Mouse (Mus musculus) limb, embryonic 11.5 days (tissue): Measurements from ENCODE around the gene Lamtor3. TPM values are rescaled to one million over a fixed set of nuclear protein-coding genes. Genes with fewer than 3 reads are reported as not detected.

Experiments
- ATAC-seq: fragments of 200-750 bp; cut with Nextera tagmentation; 2 replicates; pipeline ENCODE4 v1.8.0; 2017; ENCODE audit warnings: low read depth; ENCODE audit not compliant: insufficient number of reproducible peaks, low FRiP score, low TSS enrichment
- DNase-seq: peaks from one replicate; pipeline ENCODE4 v3.0.0-alpha.2; 2015; ENCODE audit warnings: low spot score
- H3K27ac ChIP-seq: fragments of 300-500 bp; sonication (generic); replicated peaks from 2 replicates; pipeline ENCODE4 v1.5.1; 2014; ENCODE audit warnings: low read depth, mild to moderate bottlenecking, low read length
- H3K27me3 ChIP-seq: fragments of 300-500 bp; sonication (generic); 2 replicates; pipeline ENCODE4 v1.6.1; 2014; ENCODE audit warnings: mild to moderate bottlenecking, low read length, mixed read lengths; ENCODE audit not compliant: control insufficient read depth, insufficient read depth
- H3K36me3 ChIP-seq: fragments of 300-500 bp; sonication (generic); 2 replicates; pipeline ENCODE4 v1.6.1; 2014; ENCODE audit warnings: mild to moderate bottlenecking, low read length, moderate library complexity, mixed read lengths; ENCODE audit not compliant: control insufficient read depth, insufficient read depth
- H3K4me1 ChIP-seq: fragments of 300-500 bp; sonication (generic); 2 replicates; pipeline ENCODE4 v1.6.1; 2014; ENCODE audit warnings: low read length, mixed read lengths; ENCODE audit not compliant: control insufficient read depth, insufficient read depth
- H3K4me2 ChIP-seq: fragments of 300-500 bp; sonication (generic); 2 replicates; pipeline ENCODE4 v1.6.1; 2014; ENCODE audit warnings: low read depth, mild to moderate bottlenecking, moderate library complexity; ENCODE audit not compliant: severe bottlenecking
- H3K4me3 ChIP-seq: fragments of 300-500 bp; sonication (generic); 2 replicates; pipeline ENCODE4 v1.5.1; 2014; ENCODE audit warnings: low read depth, low read length
- H3K9ac ChIP-seq: fragments of 300-500 bp; sonication (generic); 2 replicates; pipeline ENCODE4 v1.6.1; 2014; ENCODE audit warnings: mild to moderate bottlenecking, low read length
- H3K9me3 ChIP-seq: fragments of 300-500 bp; sonication (generic); 2 replicates; pipeline ENCODE4 v1.6.1; 2016; ENCODE audit warnings: low read length; ENCODE audit not compliant: control insufficient read depth
- WGBS: fragments of 180-500 bp; shearing (Covaris S2); extraction: QIAGEN DNeasy Blood & Tissue Kit; methylation state at CpG from one replicate; pipeline ENCODE4 v1.1.7; 2014; 5-methylcytosine and 5-hydroxymethylcytosine counted together
- polyA plus RNA-seq: library from polyadenylated mRNA; unstranded; fragments of >200 nt; fragmentation: Nextera tagmentation; extraction: Ambion mirVana; gene quantifications from 2 replicates; pipeline ENCODE4 v1.2.1, GENCODE M21; 2014

The Lamtor3 gene
- polyA plus RNA-seq: 99.3 and 99.8 TPM in 2 replicates

DNA sequence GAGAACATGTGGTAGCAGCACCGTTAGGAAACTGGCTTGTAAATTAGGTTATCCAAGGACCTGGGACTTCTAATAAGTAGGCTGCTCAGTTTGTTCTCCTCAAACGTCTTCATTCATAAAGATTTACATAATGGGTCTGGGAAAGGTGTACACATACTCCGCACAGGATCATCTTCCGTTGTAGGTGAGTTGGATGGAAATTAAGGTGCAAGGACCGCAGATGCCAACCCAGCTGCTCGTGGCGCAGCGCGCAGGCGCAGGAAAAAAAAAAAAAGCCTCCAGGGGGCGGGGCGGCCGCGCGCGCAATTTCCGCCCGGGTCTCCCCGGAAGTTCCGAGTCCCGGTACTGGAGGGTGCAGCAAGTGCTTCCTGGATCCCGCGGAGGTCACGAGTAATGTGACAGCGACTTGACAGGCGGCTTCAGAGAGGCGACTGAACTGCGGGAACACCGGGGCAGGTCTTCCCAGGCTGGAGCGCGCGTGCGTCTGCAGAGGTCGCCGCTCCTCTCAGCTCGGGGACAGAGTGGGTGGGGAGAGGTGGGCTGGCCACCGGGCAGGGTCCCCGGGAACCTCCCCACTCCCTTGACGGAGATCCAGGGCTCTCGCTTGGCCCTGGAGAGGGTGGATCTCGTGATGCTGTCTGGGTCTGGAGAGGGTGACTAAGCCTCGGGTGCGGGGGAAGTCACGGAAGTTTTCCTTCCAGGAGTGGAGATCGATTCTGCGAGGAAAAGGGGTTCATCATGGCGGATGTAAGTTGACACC, at the start of gene Lamtor3:
Lamtor3 (plus strand) TSS at position 335 of the 760 bp plus-strand sequence.
- H3K4me1 ChIP-seq: peaks cover 4% of the 10 kb centered on the region; the same call in 1 of the 2 replicates
- peak within 1 kb of the TSS; percentile 75 for H3K4me3 ChIP-seq
- H3K36me3 ChIP-seq: peaks cover 2% of the 10 kb centered on the region; the same call in 1 of the 2 replicates
- peak; percentile 76 for ATAC-seq
- peak within 1 kb of the TSS; percentile 53; the same call in 1 of the 2 replicates for H3K27ac ChIP-seq
- under 1% methylated on average over 44 of the region's 47 CpGs for WGBS
- peak within 1 kb of the TSS; percentile 64 for H3K9ac ChIP-seq
- DNase-seq: peak; percentile 93
- H3K27me3 ChIP-seq: no peaks in the 10 kb centered on the region
- peak within 1 kb of the TSS; percentile 68 for H3K4me2 ChIP-seq
- no peaks in the 10 kb centered on the region for H3K9me3 ChIP-seq

DNA sequence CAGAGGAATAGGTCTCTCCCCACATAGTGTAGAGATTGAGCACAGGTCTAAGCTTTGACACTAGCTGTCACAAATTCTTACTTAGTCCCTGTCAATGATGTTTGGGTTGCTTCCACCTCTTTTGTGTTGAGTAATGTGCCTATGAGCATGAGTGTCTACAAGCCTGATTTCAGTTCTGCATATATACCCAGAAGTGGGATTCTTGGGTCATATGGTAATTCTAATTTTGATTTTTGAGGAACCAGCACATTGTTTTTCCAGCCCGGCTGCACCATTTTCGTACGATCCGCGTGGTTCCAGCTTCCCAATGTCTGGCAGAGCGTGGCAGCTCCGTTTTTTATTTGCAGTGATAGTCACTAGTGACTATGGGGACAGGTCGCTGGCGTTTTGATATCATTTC, 48.9 kb upstream of the Lamtor3 start:
- Histone ChIP-seq H3K4me3 (no peak overlapping the region), H3K9ac (no peak overlapping the region), H3K4me1 (peaks cover 6% of the 10 kb centered on the region; the same call in 1 of the 2 replicates), H3K36me3 (peaks cover 5% of the 10 kb centered on the region; the same call in 1 of the 2 replicates), H3K27me3 (no peaks in the 10 kb centered on the region), H3K27ac (no peak overlapping the region), H3K4me2 (no peak overlapping the region), H3K9me3 (no peaks in the 10 kb centered on the region)
- DNase-seq (no peak), ATAC-seq (no peak)
- WGBS: 96% methylated on average over 9 of the region's 9 CpGs

DNA sequence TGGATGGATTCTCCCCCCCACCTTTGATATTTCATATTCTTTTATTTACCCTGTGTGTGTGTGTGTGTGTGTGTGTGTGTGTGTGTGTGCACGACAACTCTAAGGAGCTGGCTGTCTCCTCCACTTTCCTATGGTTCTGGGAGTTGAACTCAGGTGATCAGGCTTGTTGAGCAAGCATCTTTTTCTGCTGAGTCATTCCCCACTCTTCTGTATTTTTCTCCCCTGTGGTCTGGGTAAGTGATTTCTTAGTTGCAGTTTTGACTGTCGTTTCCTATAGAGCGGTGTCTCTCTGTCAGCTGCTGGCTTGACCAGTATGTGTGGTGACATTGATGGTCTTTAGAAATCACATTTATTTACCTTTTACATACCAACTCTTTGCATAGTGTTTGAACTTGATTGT, 39.0 kb upstream of the Lamtor3 start:
- H3K27ac ChIP-seq: no peak overlapping the region
- no peaks in the 10 kb centered on the region for H3K36me3 ChIP-seq
- WGBS: 87% methylated on average over 3 of the region's 3 CpGs
- no peak overlapping the region for H3K4me3 ChIP-seq
- DNase-seq: no peak
- ATAC-seq: no peak
- H3K4me2 ChIP-seq: no peak overlapping the region
- no peaks in the 10 kb centered on the region for H3K9me3 ChIP-seq
- no peaks in the 10 kb centered on the region for H3K4me1 ChIP-seq
- no peaks in the 10 kb centered on the region for H3K27me3 ChIP-seq
- H3K9ac ChIP-seq: no peak overlapping the region

DNA sequence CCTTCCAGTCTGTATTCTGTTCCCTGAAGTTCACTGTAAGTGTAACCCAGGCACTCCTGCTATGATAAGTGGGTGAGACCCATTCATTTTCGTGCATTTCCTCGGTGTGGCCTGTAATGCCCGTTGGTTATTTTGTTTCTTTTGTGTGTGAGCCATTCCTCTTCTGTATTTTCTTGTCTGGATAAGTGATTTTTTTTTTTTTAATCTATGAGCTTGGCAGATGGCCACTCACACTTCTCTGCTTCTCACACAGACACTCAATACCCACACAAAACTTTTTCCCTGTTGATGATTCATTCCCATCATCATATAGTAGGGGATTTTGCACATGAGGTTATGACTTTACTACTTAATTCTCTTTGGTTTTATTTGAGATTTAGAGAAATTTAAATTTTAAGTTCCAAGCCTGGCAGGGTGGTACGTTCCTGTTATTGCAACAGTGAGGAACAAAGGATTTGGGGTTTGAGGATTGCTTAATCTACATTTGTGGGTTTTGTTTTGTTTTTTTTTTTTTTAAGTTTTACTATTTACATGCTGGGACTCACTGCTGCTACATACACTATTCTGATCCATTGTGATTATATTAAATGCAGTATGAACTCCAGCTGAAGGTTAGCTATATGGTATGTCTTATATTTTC, 38.1 kb upstream of the Lamtor3 start:
- ATAC-seq (no peak), DNase-seq (no peak)
- H3K4me3 ChIP-seq: no peak overlapping the region
- H3K27me3 ChIP-seq: no peaks in the 10 kb centered on the region
- no peak overlapping the region for H3K27ac ChIP-seq
- H3K9me3 ChIP-seq: no peaks in the 10 kb centered on the region
- H3K9ac ChIP-seq: no peak overlapping the region
- H3K4me1 ChIP-seq: no peaks in the 10 kb centered on the region
- H3K4me2 ChIP-seq: no peak overlapping the region
- WGBS: 88% methylated on average over 4 of the region's 4 CpGs
- H3K36me3 ChIP-seq: no peaks in the 10 kb centered on the region

DNA sequence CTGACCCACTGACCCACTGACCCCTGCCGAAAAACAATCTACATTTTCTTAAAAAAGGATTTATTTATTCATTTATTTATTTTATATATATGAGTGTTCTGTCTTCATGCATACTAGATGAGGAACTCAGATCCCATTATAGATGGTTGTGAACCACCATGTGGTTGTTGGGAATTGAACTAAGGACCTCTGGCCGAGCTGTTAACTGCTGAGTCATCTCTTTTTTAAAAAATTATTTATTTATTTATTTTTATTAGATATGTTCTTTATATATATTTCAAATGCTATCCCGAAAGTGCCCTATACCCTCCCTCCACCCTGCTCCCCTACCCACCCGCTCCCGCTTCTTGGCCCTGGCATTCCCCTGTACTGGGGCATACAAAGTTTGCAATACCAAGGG, 37.2 kb upstream of the Lamtor3 start:
- no peak overlapping the region for H3K9ac ChIP-seq
- H3K4me3 ChIP-seq: no peak overlapping the region
- 93% methylated on average over 5 of the region's 5 CpGs for WGBS
- H3K4me1 ChIP-seq: no peaks in the 10 kb centered on the region
- H3K36me3 ChIP-seq: no peaks in the 10 kb centered on the region
- H3K4me2 ChIP-seq: no peak overlapping the region
- H3K27me3 ChIP-seq: no peaks in the 10 kb centered on the region
- ATAC-seq (no peak), DNase-seq (no peak)
- no peaks in the 10 kb centered on the region for H3K9me3 ChIP-seq
- H3K27ac ChIP-seq: no peak overlapping the region

DNA sequence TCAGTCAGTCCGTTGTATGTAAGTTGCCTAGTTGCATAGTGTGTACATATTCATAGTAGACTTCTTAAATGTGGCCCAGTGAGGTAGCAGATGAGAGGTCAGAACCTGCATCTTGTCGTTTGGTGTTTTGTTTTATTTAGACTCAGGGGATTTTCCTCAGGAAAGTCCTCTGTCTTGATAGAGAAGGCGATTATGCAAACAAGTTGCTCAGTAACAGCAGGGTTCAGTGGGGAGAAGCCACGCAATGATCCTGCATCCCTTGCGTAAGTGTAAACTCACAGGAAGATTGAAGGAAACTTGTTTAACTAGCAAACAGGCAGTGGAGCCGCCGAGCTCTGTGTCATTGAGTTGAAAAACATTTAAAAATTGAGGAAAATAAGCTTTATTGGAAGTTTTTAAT, 30.3 kb upstream of the Lamtor3 start:
- 84% methylated on average over 7 of the region's 7 CpGs for WGBS
- Histone ChIP-seq H3K4me3 (no peak overlapping the region), H3K27ac (no peak overlapping the region), H3K9ac (no peak overlapping the region), H3K36me3 (no peaks in the 10 kb centered on the region), H3K27me3 (no peaks in the 10 kb centered on the region), H3K9me3 (no peaks in the 10 kb centered on the region), H3K4me2 (no peak overlapping the region), H3K4me1 (no peaks in the 10 kb centered on the region)
- no peak for DNase-seq
- no peak for ATAC-seq

GRCm38 (mm10) chr3:137891089-137891488, 27.2 kb upstream of the Lamtor3 start:
- peaks cover 3% of the 10 kb centered on the region for H3K36me3 ChIP-seq
- DNase-seq: no peak

DNA sequence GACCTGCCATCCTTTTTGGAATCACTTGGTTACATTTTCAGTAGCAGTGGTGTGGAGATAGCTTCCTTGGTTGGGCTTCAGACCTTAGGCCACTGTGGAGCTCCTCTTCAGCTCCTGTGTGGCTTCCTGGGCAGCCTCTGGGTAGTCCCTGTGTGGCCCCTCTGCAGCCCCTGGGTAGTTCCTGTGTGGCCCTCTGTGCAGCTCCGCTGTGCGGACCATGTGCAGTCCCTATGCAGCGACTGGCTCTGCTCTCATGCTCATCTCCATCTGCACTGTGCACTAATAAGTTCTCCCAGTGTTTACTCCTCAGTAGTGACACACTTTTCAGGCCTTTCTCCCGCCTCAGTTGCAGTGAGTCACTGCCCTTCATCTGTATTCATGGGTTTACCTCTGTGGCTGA, 26.2 kb upstream of the Lamtor3 start:
- ATAC-seq: no peak
- 90% methylated on average over 4 of the region's 4 CpGs for WGBS

More at GRCm38 (mm10) chr3:137891089-137891488, 27.2 kb upstream of the Lamtor3 start:
- no peak overlapping the region for H3K9ac ChIP-seq
- no peak overlapping the region for H3K27ac ChIP-seq
- 80% methylated on average over 3 of the region's 3 CpGs for WGBS
- H3K27me3 ChIP-seq: no peaks in the 10 kb centered on the region
- H3K9me3 ChIP-seq: no peaks in the 10 kb centered on the region
- no peak overlapping the region for H3K4me3 ChIP-seq
- no peak overlapping the region for H3K4me2 ChIP-seq
- no peaks in the 10 kb centered on the region for H3K4me1 ChIP-seq
- no peak for ATAC-seq

More for the DNA sequence above, 26.2 kb upstream of the Lamtor3 start:
- Histone ChIP-seq H3K9ac (no peak overlapping the region), H3K27ac (no peak overlapping the region), H3K9me3 (no peaks in the 10 kb centered on the region), H3K4me3 (no peak overlapping the region), H3K36me3 (peaks cover 3% of the 10 kb centered on the region), H3K4me1 (no peaks in the 10 kb centered on the region), H3K27me3 (no peaks in the 10 kb centered on the region), H3K4me2 (no peak overlapping the region)
- no peak for DNase-seq
